1 mouse cellular context compared by ENCODE assay signal in genomic region chr5:115302190-115302589, GRCm38 (mm10).
TF ChIP-seq lines count a peak whose summit lies in the region.

No protein-coding gene starts in this region.

TF ChIP-seq in CH12.LX, 34 proteins besides CTCF, POLR2A, EP300 and RAD21:
- peak; percentile 51 for TF ChIP-seq ZNF384 (IDR thresholded peaks at IDR 0.05; ENCODE audit: low read depth, low read length)
